Mouse (Mus musculus) kidney, embryonic 15.5 days (tissue): ENCODE data around the gene Alad. TPM values are rescaled to one million over a fixed set of nuclear protein-coding genes. Genes with fewer than 3 reads are reported as not detected.

Source experiments
- polyA plus RNA-seq: library from polyadenylated mRNA; unstranded; fragments of >200 nt; fragmentation: Nextera tagmentation; extraction: Ambion mirVana; gene quantifications from 2 replicates; pipeline ENCODE4 v1.2.1, GENCODE M21; 2015

The Alad gene
- polyA plus RNA-seq, 1 experiment from 2014 or later, result 106 TPM

Other genes with a start within 250 kb of the Alad start
- 24.3 and 24.7 TPM in 2 replicates for gene Fkbp15, start 159.4 kb downstream of the Alad start, polyA plus RNA-seq
- gene Slc31a1, start 159.2 kb downstream of the Alad start, polyA plus RNA-seq, result 50.9 and 53.9 TPM in 2 replicates
- gene Cdc26, start 111.3 kb downstream of the Alad start, polyA plus RNA-seq, result 161 and 178 TPM in 2 replicates
- gene Prpf4, start 111.1 kb downstream of the Alad start, polyA plus RNA-seq, result 23.5 and 24.9 TPM in 2 replicates
- 0.29 and 0.35 TPM in 2 replicates for gene Rnf183, start 84.7 kb downstream of the Alad start, polyA plus RNA-seq
- gene Wdr31, start 49.0 kb downstream of the Alad start, polyA plus RNA-seq, result 11.8 and 13.6 TPM in 2 replicates
- gene Bspry, start 39.9 kb downstream of the Alad start, polyA plus RNA-seq, result 19.5 and 21.3 TPM in 2 replicates
- gene Hdhd3, start 16.5 kb downstream of the Alad start, polyA plus RNA-seq, result 14.7 and 15.2 TPM in 2 replicates
- 94.0 and 100 TPM in 2 replicates for gene Pole3, start 5.2 kb upstream of the Alad start, polyA plus RNA-seq
- 0.47 and 0.57 TPM in 2 replicates for gene 4933430I17Rik, start 5.5 kb upstream of the Alad start, polyA plus RNA-seq
- gene Rgs3, start 39.9 kb upstream of the Alad start, polyA plus RNA-seq, result 53.7 and 56.9 TPM in 2 replicates